Comparison of ENCODE assay signal across 8 mouse cellular contexts in the genomic region with DNA sequence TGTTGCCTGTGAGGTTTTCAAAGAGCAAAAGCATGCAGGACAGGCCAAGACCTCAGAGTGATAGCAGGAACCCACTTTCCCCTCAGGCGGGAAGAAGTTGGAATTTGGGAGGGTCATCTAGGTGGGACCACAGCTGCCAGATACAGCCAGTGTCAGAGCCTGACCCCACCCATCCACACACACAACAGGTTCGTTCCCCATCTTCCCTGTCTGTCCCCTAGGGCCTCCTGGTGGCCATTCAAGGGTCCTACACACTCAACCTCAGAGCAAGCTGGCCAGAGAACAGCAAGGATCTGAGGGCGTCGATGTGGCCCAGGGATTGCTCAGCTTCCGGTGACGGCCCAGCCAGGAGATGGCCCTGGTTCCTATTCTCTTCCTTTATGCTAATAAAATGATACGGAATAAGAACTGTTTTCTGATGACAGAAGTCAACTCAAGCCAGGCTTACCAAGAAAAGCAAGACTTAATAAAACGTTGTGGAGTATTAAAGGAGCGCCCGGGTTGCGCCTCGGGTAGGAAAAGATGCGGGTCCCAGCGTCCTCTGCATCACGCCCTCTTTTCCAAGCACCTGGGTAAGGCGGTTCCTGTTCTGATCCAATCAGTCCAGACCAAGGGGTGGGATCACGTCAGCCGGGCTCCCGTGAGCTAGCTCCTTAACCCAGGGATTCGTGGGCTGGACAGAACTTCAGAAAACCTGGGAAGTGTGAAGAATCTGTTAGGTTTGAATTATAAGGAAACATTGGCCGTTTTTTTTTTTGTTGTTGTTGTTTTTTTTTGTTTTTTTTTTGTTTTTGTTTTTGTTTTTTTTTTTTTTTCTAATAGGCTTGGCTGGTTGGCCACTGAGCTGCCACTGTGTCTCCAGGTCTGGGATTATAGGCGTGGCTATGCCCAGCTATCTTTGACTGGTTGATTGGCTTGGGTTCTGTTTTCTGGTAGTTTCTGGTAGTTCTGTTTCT.
DNase-seq lines count a peak whose midpoint lies in the region; ATAC-seq lines count a peak whose summit lies in the region.

No protein-coding gene starts in this region.

- H3K9ac ChIP-seq in heart, embryonic 11.5 days (ENCODE audit: low read depth, low read length): no peak overlapping the region
- H3K9ac ChIP-seq in lung, embryonic 15.5 days: no peak overlapping the region

- peak overlapping the region; percentile 93 for H3K4me2 ChIP-seq in heart, embryonic 11.5 days
- peak overlapping the region; percentile 84; the same call in 1 of the 2 replicates for H3K4me2 ChIP-seq in lung, embryonic 15.5 days

- no peaks in the 10 kb centered on the region for H3K9me3 ChIP-seq in heart, embryonic 11.5 days (replicated peaks; ENCODE audit: control insufficient read depth, low read length)
- no peaks in the 10 kb centered on the region for H3K9me3 ChIP-seq in lung, embryonic 15.5 days

- no peak for ATAC-seq in heart, embryonic 11.5 days (replicated peaks; ENCODE audit: insufficient number of reproducible peaks, low FRiP score, low TSS enrichment)
- ATAC-seq in lung, embryonic 15.5 days (ENCODE audit: borderline replicate concordance, extremely low read depth, low FRiP score, low TSS enrichment): no peak

- 30% methylated on average over 22 of the region's 22 CpGs for WGBS in heart, embryonic 11.5 days (ENCODE audit: insufficient replicate concordance)
- 41% methylated on average over 22 of the region's 22 CpGs for WGBS in lung, embryonic 15.5 days

- no peak overlapping the region for H3K4me3 ChIP-seq in heart, embryonic 11.5 days (ENCODE audit: low read depth, low read length)
- H3K4me3 ChIP-seq in lung, embryonic 15.5 days: no peak overlapping the region

- no peaks in the 10 kb centered on the region for H3K27me3 ChIP-seq in heart, embryonic 11.5 days (ENCODE audit: control insufficient read depth, insufficient read depth, low read length)
- no peaks in the 10 kb centered on the region for H3K27me3 ChIP-seq in lung, embryonic 15.5 days

- no peak overlapping the region for H3K27ac ChIP-seq in heart, embryonic 11.5 days (ENCODE audit: low read depth, low read length)
- H3K27ac ChIP-seq in lung, embryonic 15.5 days: no peak overlapping the region

- intact Hi-C loops in left cerebral cortex, postnatal 4 days (cut with DNase I): loop anchor here (5.0 to 10.0 kb wide), 3 partner anchors 273 to 900 kb away; a partner anchor contains a TSS

- no peak for DNase-seq in heart, adult 8-10 months (ENCODE audit: low spot score)
- peak; percentile 53 to 60 for DNase-seq in B cell, adult 2 months
- DNase-seq in c-Kit-positive CD71-negative TER-119-negative erythroid progenitor cells, embryonic 14.5 days (ENCODE audit: low read depth): peak; percentile 50
- DNase-seq in layer of hippocampus, adult 8-10 months (ENCODE audit: low spot score in 2 of 2): no peak
- no peak for DNase-seq in left cerebral cortex, postnatal 4 days
- no peak for DNase-seq in layer of hippocampus, postnatal 14 days (ENCODE audit: low spot score in 2 of 2)

- no peaks in the 10 kb centered on the region for H3K36me3 ChIP-seq in heart, embryonic 11.5 days (ENCODE audit: control insufficient read depth, insufficient read depth, low read length)
- no peaks in the 10 kb centered on the region for H3K36me3 ChIP-seq in lung, embryonic 15.5 days

- peaks cover 8% of the 10 kb centered on the region; the same call in 1 of the 2 replicates for H3K4me1 ChIP-seq in heart, embryonic 11.5 days (ENCODE audit: control insufficient read depth, insufficient read depth, low read length)
- peaks cover 12% of the 10 kb centered on the region for H3K4me1 ChIP-seq in lung, embryonic 15.5 days

Comparison
In these comparisons a context has a peak if more than half of its experiments do, and no peak if none do; other contexts are left out.
1. DNase-seq: peak in B cell, adult 2 months (2 of 2) and c-Kit-positive CD71-negative TER-119-negative erythroid progenitor cells, embryonic 14.5 days (single experiment); none in heart, adult 8-10 months (single experiment), layer of hippocampus, adult 8-10 months (0 of 2), left cerebral cortex, postnatal 4 days (single experiment) and layer of hippocampus, postnatal 14 days (0 of 2).